Mouse (Mus musculus): Measurements from ENCODE around the gene Gm45062.

The Gm45062 gene

GRCm38 (mm10) chr6:8628226-8628625, 369.0 kb downstream of the Gm45062 start:
- DNase-seq (ENCODE audit: low spot score), result no peak

- no peak for DNase-seq (ENCODE audit: low spot score)
Observed at GRCm38 (mm10) chr6:8628715-8629267, 369.5 kb downstream of the Gm45062 start.

GRCm38 (mm10) chr6:8630531-8630930, 371.3 kb downstream of the Gm45062 start:
- DNase-seq (ENCODE audit: low spot score), result no peak

GRCm38 (mm10) chr6:8631362-8631761, 372.1 kb downstream of the Gm45062 start:
- DNase-seq (ENCODE audit: low spot score), result no peak

- no peak for DNase-seq (ENCODE audit: low spot score)
Observed at GRCm38 (mm10) chr6:8631986-8632632, 372.9 kb downstream of the Gm45062 start.

GRCm38 (mm10) chr6:8632701-8633100, 373.5 kb downstream of the Gm45062 start:
- DNase-seq (ENCODE audit: low spot score), result no peak

GRCm38 (mm10) chr6:8638122-8638521, 378.9 kb downstream of the Gm45062 start:
- no peak for DNase-seq (ENCODE audit: low spot score)

DNA sequence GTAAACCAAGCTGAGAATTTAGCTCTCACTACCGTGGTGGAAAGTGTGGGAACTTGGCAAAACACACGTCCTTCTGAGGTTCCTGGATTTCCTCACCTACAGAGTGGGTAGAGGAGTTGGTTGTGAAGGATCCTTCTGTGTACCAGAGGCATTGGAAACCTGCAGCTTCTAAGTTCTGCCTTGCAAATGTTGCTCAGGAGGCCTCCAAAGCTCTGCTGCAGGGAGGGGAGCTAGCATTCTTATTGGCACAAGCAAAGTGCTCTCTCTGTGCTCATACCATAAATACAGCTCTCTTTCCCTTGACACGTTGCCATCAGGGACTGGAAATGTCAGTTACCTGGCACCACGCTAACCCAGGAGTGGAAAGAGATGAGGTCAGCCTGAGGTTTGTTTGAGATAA, 379.6 kb downstream of the Gm45062 start:
- no peak for DNase-seq (ENCODE audit: low spot score)

DNA sequence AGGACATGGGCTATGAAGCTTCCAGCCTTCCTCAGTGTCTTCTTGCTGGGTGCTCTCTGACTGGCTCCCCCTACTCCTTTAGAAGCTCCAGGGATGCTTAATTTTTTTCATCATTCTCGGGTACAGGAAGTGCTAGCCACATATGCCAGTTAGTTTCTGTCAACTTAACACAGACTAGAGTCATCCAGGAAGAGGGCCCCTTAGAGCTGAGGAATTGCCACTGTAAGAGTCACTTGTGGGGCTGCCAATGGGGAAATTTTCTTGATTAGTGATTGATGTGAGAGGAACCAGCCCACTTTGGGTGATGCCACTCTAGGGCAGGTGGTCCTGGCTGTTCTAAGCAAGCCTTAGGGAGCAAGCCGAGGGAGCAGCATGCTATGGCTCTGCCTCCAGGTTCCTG, 380.3 kb downstream of the Gm45062 start:
- DNase-seq (ENCODE audit: low spot score), result no peak

GRCm38 (mm10) chr6:8640863-8641262, 381.6 kb downstream of the Gm45062 start:
- DNase-seq (ENCODE audit: low spot score), result no peak

DNA sequence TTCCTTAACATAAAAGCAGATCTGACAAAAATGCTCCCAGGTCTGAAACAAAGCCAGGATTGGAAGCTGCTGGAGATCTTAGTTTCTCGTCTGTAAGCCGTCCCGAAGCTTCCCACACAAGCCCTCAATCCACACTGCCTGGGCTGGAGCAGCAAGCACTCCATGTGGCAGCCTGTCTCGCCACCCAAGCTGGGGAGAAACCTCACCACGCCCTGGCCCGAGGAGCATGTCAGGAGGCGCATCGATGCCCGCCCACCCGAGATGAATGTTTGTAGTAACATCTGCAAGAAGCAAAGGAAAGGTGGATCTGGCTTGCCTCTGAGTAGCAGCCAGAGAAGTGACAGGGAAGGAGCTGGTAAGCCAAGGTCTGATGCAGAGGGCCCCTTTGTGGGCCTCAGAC, 385.5 kb downstream of the Gm45062 start:
- DNase-seq (ENCODE audit: low spot score), result no peak

GRCm38 (mm10) chr6:8645708-8646107, 386.5 kb downstream of the Gm45062 start:
- no peak for DNase-seq (ENCODE audit: low spot score)

Measured in adipocyte (in vitro differentiated cells).